Mouse (Mus musculus): Measurements from ENCODE around the gene Lacc1.
"Not testable (repeated sequence)": the region's sequence is repeated elsewhere in the genome, so short reads cannot be mapped to it uniquely, and the experiment has no call there.

Lacc1 gene

GRCm38 (mm10) chr14:77036226-77037046, at the start of gene Lacc1, which contains the start of gene Ccdc122:
Lacc1 (minus strand) TSS chr14:77036904.
Ccdc122 (plus strand) TSS chr14:77036772.
- DNase-seq (ENCODE audit: low spot score), result peak; percentile 64

- DNase-seq (ENCODE audit: low spot score), result no peak
Measured at GRCm38 (mm10) chr14:77081248-77081647, 44.5 kb upstream of the Lacc1 start.

GRCm38 (mm10) chr14:77069361-77069760, 32.7 kb upstream of the Lacc1 start:
- no peak for DNase-seq (ENCODE audit: low spot score)

- DNase-seq (ENCODE audit: low spot score), result no peak
Measured at GRCm38 (mm10) chr14:77053288-77053687, 16.6 kb upstream of the Lacc1 start.

- peak; percentile 23 for DNase-seq (ENCODE audit: low spot score)
Measured at GRCm38 (mm10) chr14:77037832-77038425, 1.2 kb upstream of the Lacc1 start.

GRCm38 (mm10) chr14:77037330-77037729, 626 bp upstream of the Lacc1 start:
- no peak for DNase-seq (ENCODE audit: low spot score)

- DNase-seq (ENCODE audit: low spot score), result no peak
Measured at GRCm38 (mm10) chr14:77034970-77035369, 1.7 kb downstream of the Lacc1 start.

- DNase-seq (ENCODE audit: low spot score), result no peak
Measured at GRCm38 (mm10) chr14:77034175-77034915, 2.4 kb downstream of the Lacc1 start.

GRCm38 (mm10) chr14:77033391-77033790, 3.3 kb downstream of the Lacc1 start:
- DNase-seq (ENCODE audit: low spot score), result no peak

GRCm38 (mm10) chr14:77032433-77032832, 4.3 kb downstream of the Lacc1 start:
- DNase-seq (ENCODE audit: low spot score), result no peak

- DNase-seq (ENCODE audit: low spot score), result no peak
Measured at GRCm38 (mm10) chr14:77030808-77031207, 5.9 kb downstream of the Lacc1 start.

GRCm38 (mm10) chr14:77029319-77030054, 7.2 kb downstream of the Lacc1 start:
- no peak for DNase-seq (ENCODE audit: low spot score)

GRCm38 (mm10) chr14:77024499-77024898, 12.2 kb downstream of the Lacc1 start:
- DNase-seq (ENCODE audit: low spot score), result no peak

GRCm38 (mm10) chr14:77017211-77017610, 19.5 kb downstream of the Lacc1 start:
- no peak for DNase-seq (ENCODE audit: low spot score)

- not testable (repeated sequence) for DNase-seq (ENCODE audit: low spot score)
Measured at GRCm38 (mm10) chr14:77016783-77017182, 19.9 kb downstream of the Lacc1 start.

GRCm38 (mm10) chr14:77011804-77012203, 24.9 kb downstream of the Lacc1 start:
- DNase-seq (ENCODE audit: low spot score), result peak; percentile 85

GRCm38 (mm10) chr14:77008238-77008637, 28.5 kb downstream of the Lacc1 start:
- peak; percentile 82 for DNase-seq (ENCODE audit: low spot score)

- DNase-seq (ENCODE audit: low spot score), result no peak
Measured at GRCm38 (mm10) chr14:77005566-77005965, 31.1 kb downstream of the Lacc1 start.

- no peak for DNase-seq (ENCODE audit: low spot score)
Measured at GRCm38 (mm10) chr14:77004740-77005139, 32.0 kb downstream of the Lacc1 start.

GRCm38 (mm10) chr14:76990351-76990750, 46.4 kb downstream of the Lacc1 start:
- DNase-seq (ENCODE audit: low spot score), result not testable (repeated sequence)

- no peak for DNase-seq (ENCODE audit: low spot score)
Measured at GRCm38 (mm10) chr14:76981781-76982180, 54.9 kb downstream of the Lacc1 start.

GRCm38 (mm10) chr14:76981176-76981575, 55.5 kb downstream of the Lacc1 start:
- DNase-seq (ENCODE audit: low spot score), result no peak

All from layer of hippocampus, adult 11-12 months (tissue).